15 mouse cellular contexts compared by ENCODE assay signal in genomic region chr4:71839803-71840773, GRCm38 (mm10).
DNase-seq lines count a peak whose midpoint lies in the region; ATAC-seq and TF ChIP-seq lines count a peak whose summit lies in the region.
"Had no signal": no experiment of that assay in that cellular context is flagged by ENCODE, and none has a peak within 500 bp of the region (broad histone marks: within the 10 kb centered on the region; RNA-seq: fewer than 3 reads in every experiment).

No protein-coding gene starts in this region.

- H3K4me2 ChIP-seq in lung, postnatal 0 days (replicated peaks; ENCODE audit: low read depth, low read length): no peak overlapping the region
- H3K4me2 ChIP-seq in hindbrain, embryonic 16.5 days (ENCODE audit: low read length): no peak overlapping the region
- no peak overlapping the region for H3K4me2 ChIP-seq in neural tube, embryonic 15.5 days
- H3K4me2 ChIP-seq: embryonic facial prominence, embryonic 15.5 days; heart, embryonic 15.5 days; liver, embryonic 13.5 days had no signal

- H3K9ac ChIP-seq in lung, postnatal 0 days (replicated peaks; ENCODE audit: low read depth): no peak overlapping the region
- no peak overlapping the region for H3K9ac ChIP-seq in hindbrain, embryonic 16.5 days (ENCODE audit: low read depth, low read length)
- no peak overlapping the region for H3K9ac ChIP-seq in neural tube, embryonic 15.5 days (replicated peaks)
- H3K9ac ChIP-seq: embryonic facial prominence, embryonic 15.5 days; heart, embryonic 15.5 days; liver, embryonic 13.5 days had no signal

- no peak overlapping the region for H3K4me3 ChIP-seq in gastrocnemius, adult 2 months
- H3K4me3 ChIP-seq in lung, postnatal 0 days (ENCODE audit: low read depth, low read length): no peak overlapping the region
- no peak overlapping the region for H3K4me3 ChIP-seq in hindbrain, embryonic 16.5 days (ENCODE audit: low read length)
- H3K4me3 ChIP-seq in neural tube, embryonic 15.5 days (replicated peaks): no peak overlapping the region
- H3K4me3 ChIP-seq: embryonic facial prominence, embryonic 15.5 days; heart, embryonic 15.5 days; liver, embryonic 13.5 days had no signal

- H3K27ac ChIP-seq in gastrocnemius, adult 2 months: peak overlapping the region; percentile 66; the same call in 1 of the 2 replicates
- H3K27ac ChIP-seq in lung, postnatal 0 days (ENCODE audit: low read length): no peak overlapping the region
- no peak overlapping the region for H3K27ac ChIP-seq in hindbrain, embryonic 16.5 days (ENCODE audit: low read depth, low read length)
- H3K27ac ChIP-seq in neural tube, embryonic 15.5 days (replicated peaks): no peak overlapping the region; the same call in 1 of the 2 replicates
- H3K27ac ChIP-seq: embryonic facial prominence, embryonic 15.5 days; heart, embryonic 15.5 days; liver, embryonic 13.5 days had no signal

- ATAC-seq in lung, postnatal 0 days: no peak
- peak; percentile 88 for ATAC-seq in hindbrain, embryonic 16.5 days
- peak; percentile 91 for ATAC-seq in neural tube, embryonic 15.5 days (ENCODE audit: low FRiP score)
- no peak for ATAC-seq in cerebellum, adult (ENCODE audit: insufficient number of reproducible peaks, low FRiP score, low TSS enrichment)
- ATAC-seq: Patski had no signal

- H3K27me3 ChIP-seq in lung, postnatal 0 days (replicated peaks; ENCODE audit: insufficient read depth, low read length): no peaks in the 10 kb centered on the region
- no peaks in the 10 kb centered on the region for H3K27me3 ChIP-seq in hindbrain, embryonic 16.5 days (replicated peaks; ENCODE audit: control insufficient read depth, insufficient read depth, low read length)
- H3K27me3 ChIP-seq in neural tube, embryonic 15.5 days (replicated peaks): no peaks in the 10 kb centered on the region
- H3K27me3 ChIP-seq: embryonic facial prominence, embryonic 15.5 days; heart, embryonic 15.5 days; liver, embryonic 13.5 days; Patski had no signal

- H3K4me1 ChIP-seq in lung, postnatal 0 days (ENCODE audit: insufficient read depth, low read depth, low read length): no peaks in the 10 kb centered on the region
- H3K4me1 ChIP-seq in hindbrain, embryonic 16.5 days (ENCODE audit: control insufficient read depth, insufficient read depth, low read depth, low read length): no peaks in the 10 kb centered on the region
- H3K4me1 ChIP-seq in neural tube, embryonic 15.5 days: peaks cover 22% of the 10 kb centered on the region
- H3K4me1 ChIP-seq: heart, embryonic 15.5 days; liver, embryonic 13.5 days had no signal

- intact Hi-C loops in gastrocnemius, adult 2 months (cut with DNase I): no loop called here

- TF ChIP-seq CTCF in gastrocnemius, adult 2 months (IDR thresholded peaks at IDR 0.05): no peak
- TF ChIP-seq CTCF in lung, postnatal 0 days (IDR thresholded peaks at IDR 0.05): no peak

- DNase-seq in gastrocnemius, adult 2 months: no peak
- no peak for DNase-seq in gastrocnemius, postnatal 10 days
- DNase-seq in lung, postnatal 0 days (ENCODE audit: low spot score): peak; percentile 11
- DNase-seq in lung, postnatal 4 days: no peak
- DNase-seq in testis, postnatal 14 days (ENCODE audit: low spot score): no peak
- DNase-seq: adrenal gland, postnatal 10 days; cerebellum, adult 11-12 months; liver, embryonic 13.5 days; thymus, postnatal 36 days had no signal

- no peaks in the 10 kb centered on the region for H3K36me3 ChIP-seq in lung, postnatal 0 days (ENCODE audit: insufficient read depth, low read length)
- no peaks in the 10 kb centered on the region for H3K36me3 ChIP-seq in hindbrain, embryonic 16.5 days (ENCODE audit: control insufficient read depth, insufficient read depth, low read length)
- H3K36me3 ChIP-seq in neural tube, embryonic 15.5 days: no peaks in the 10 kb centered on the region
- H3K36me3 ChIP-seq: embryonic facial prominence, embryonic 15.5 days; heart, embryonic 15.5 days; liver, embryonic 13.5 days had no signal

- WGBS in lung, postnatal 0 days: 54% methylated on average over 5 of the region's 5 CpGs
- 35% methylated on average over 5 of the region's 5 CpGs for WGBS in hindbrain, embryonic 16.5 days
- 20% methylated on average over 5 of the region's 5 CpGs for WGBS in neural tube, embryonic 15.5 days

- H3K9me3 ChIP-seq in lung, postnatal 0 days (ENCODE audit: low read length): no peaks in the 10 kb centered on the region
- H3K9me3 ChIP-seq in hindbrain, embryonic 16.5 days (ENCODE audit: control insufficient read depth, low read length): no peaks in the 10 kb centered on the region
- no peaks in the 10 kb centered on the region for H3K9me3 ChIP-seq in neural tube, embryonic 15.5 days (replicated peaks)
- H3K9me3 ChIP-seq: embryonic facial prominence, embryonic 15.5 days; heart, embryonic 15.5 days; liver, embryonic 13.5 days had no signal

- no peak for TF ChIP-seq EP300 in lung, postnatal 0 days (IDR thresholded peaks at IDR 0.05)

Comparison
In these comparisons a context has a peak if more than half of its experiments do, and no peak if none do; other contexts are left out.
1. ATAC-seq: peak in hindbrain, embryonic 16.5 days (single experiment) and neural tube, embryonic 15.5 days (single experiment); none in lung, postnatal 0 days (single experiment) and cerebellum, adult (single experiment).